ENCODE assay signal across 2 mouse cellular contexts in the genomic region with DNA sequence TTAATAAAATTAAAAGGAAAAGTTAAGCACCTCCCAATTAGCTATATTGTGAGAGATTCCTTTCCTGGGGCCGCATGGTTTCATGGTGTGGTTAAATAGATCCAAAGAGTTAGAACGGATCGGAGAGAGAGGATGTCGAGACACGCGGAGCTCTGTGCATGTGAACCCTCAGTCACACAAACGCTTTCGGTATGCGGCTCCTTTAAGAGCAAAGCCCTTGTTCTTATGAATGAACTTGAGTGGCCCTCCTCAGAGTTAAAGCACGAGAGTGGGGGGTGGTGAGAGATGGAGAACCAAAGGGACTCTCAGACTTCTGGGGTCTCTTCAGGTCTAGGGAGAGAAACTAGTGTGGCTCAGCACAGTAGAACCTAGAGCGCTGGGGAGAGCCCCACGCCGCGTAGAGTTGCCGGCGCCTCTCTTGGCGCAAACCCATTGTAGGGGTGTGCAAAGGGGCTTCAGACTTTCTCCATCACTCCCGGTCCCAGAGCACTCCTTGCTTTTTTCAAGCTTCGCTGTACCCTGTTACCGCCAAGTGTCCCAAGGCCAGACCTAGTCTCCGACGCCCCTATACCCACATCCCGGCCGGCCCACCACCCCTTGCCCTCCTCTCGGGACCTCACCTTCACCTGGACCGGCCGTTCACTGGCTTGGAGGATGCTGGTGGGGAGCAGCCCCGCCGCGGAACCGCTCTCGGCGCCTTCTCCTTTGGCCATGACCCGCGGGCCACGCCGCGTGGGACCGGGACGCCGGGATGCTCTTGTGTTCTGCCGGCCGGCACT.
TF ChIP-seq lines count a peak whose summit lies in the region.

No protein-coding gene starts in this region.

TF ChIP-seq in MEL, 35 proteins besides CTCF, POLR2A, EP300 and RAD21 (continued from another document):
- TF ChIP-seq ELF1 (IDR thresholded peaks at IDR 0.05; ENCODE audit: low read depth, low read length) (no peak), USF1 (IDR thresholded peaks at IDR 0.05; ENCODE audit: low read depth, low read length) (no peak), MAX (IDR thresholded peaks at IDR 0.05; ENCODE audit: low read length) (peak; percentile 62), USF2 (IDR thresholded peaks at IDR 0.05; ENCODE audit: borderline replicate concordance in 1 of 2, insufficient read depth in 1 of 2, low read depth in 1 of 2, low read length in 2 of 2) (no peak), ETS1 (IDR thresholded peaks at IDR 0.05; ENCODE audit: low read depth, low read length) (no peak; the same call in 1 of the 2 replicates), MYC (IDR thresholded peaks at IDR 0.05; ENCODE audit: low read depth, low read length) (peak; percentile 92), POLR2AphosphoS5 (IDR thresholded peaks at IDR 0.05; ENCODE audit: borderline replicate concordance, low read depth, low read length) (no peak), CHD2 (IDR thresholded peaks at IDR 0.05; ENCODE audit: low read length) (no peak), MXI1 (IDR thresholded peaks at IDR 0.05; ENCODE audit: low read depth, low read length) (peak; percentile 86), TCF12 (IDR thresholded peaks at IDR 0.05; ENCODE audit: low read depth, low read length) (no peak), NRF1 (IDR thresholded peaks at IDR 0.05; ENCODE audit: insufficient read depth, low read depth, low read length, poor library complexity, severe bottlenecking) (no peak), SIN3A (IDR thresholded peaks at IDR 0.05; ENCODE audit: low read length) (peak; percentile 41; the same call in 1 of the 2 replicates), BHLHE40 (IDR thresholded peaks at IDR 0.05; ENCODE audit: borderline replicate concordance, low read depth, low read length) (no peak), MAZ (IDR thresholded peaks at IDR 0.05; ENCODE audit: low read depth, low read length) (no peak), TBP (IDR thresholded peaks at IDR 0.05; ENCODE audit: low read depth, low read length) (peak; percentile 33; the same call in 1 of the 2 replicates), E2F4 (IDR thresholded peaks at IDR 0.05; ENCODE audit: borderline replicate concordance, low read depth, low read length) (no peak)
TF ChIP-seq in MEL: peak in this region for 5.

TF ChIP-seq in myocyte, 11 proteins besides CTCF, POLR2A, EP300 and RAD21 (continued from another document):
- no peak for TF ChIP-seq CEBPB (IDR thresholded peaks at IDR 0.05; ENCODE audit: insufficient read depth, poor library complexity, severe bottlenecking)
- no peak for TF ChIP-seq MYOD1 (IDR thresholded peaks at IDR 0.05; ENCODE audit: control insufficient read depth in 1 of 3, insufficient read length in 2 of 3, low read depth in 2 of 3)
- TF ChIP-seq MYOG (IDR thresholded peaks at IDR 0.05; ENCODE audit: control insufficient read depth in 1 of 3, insufficient read depth in 1 of 3, insufficient read length in 2 of 3, low read depth in 2 of 3), result no peak
- no peak for TF ChIP-seq TCF3 (IDR thresholded peaks at IDR 0.05; ENCODE audit: insufficient read length, low read depth)
- TF ChIP-seq USF1 (IDR thresholded peaks at IDR 0.05; ENCODE audit: low read depth), result no peak
- no peak for TF ChIP-seq TCF12 (IDR thresholded peaks at IDR 0.05; ENCODE audit: insufficient read depth, poor library complexity, severe bottlenecking)
